Mouse (Mus musculus): ENCODE results near the gene Has3.

Has3 gene

GRCm38 (mm10) chr8:106932376-106933065 lies 62.5 kb downstream of the Has3 start:
- DNase-seq (ENCODE audit: low spot score in 2 of 2) = no peak

- DNase-seq (ENCODE audit: low spot score in 2 of 2) = no peak
Observed at GRCm38 (mm10) chr8:106933506-106934143, 63.6 kb downstream of the Has3 start.

All from thymus, postnatal 10 days (tissue).